Mouse (Mus musculus): ENCODE data around the gene Gap43.
"Not testable (repeated sequence)": the region's sequence is repeated elsewhere in the genome, so short reads cannot be mapped to it uniquely, and the experiment has no call there.

Gap43 gene

DNA sequence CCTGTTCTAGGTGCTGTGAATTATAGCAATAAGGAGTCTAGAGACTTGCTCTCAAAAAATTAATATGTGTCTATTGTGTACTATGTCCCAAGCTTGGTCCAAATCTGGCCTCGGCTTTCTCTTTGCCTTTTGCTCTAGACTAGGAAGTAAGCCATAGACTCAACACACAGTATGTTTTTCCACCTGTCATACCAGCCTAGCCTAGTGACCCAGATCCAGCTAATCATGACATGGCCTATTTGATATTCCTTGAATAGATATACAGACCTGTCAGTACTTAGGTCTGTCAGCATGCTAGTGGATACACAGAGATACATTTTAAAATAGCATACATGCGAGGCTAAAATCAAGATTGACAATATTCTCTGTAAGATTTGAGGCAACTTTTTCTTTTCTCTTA lies 46.4 kb downstream of the Gap43 start:
- no peak for DNase-seq

DNA sequence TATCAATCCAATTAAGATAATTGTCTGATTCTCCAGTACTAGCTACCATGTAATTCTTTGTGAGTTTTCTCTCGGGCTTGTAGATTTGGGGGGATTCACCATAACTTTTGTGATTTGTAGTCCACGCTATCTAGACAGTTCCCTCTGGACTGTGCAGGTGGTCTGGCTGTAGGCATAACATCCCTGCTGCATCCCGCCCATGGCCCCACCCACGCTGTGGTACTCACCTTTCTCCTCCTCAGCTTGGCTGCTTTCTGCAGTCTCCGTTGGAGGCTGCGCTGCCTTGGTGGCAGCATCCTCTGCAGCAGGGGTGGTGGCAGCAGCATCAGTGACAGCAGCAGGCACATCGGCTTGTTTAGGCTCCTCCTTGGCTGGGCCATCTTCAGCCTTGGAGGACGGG lies 48.9 kb downstream of the Gap43 start:
- DNase-seq = no peak

GRCm38 (mm10) chr16:42284005-42284404 lies 56.4 kb downstream of the Gap43 start:
- DNase-seq = no peak

GRCm38 (mm10) chr16:42277713-42278112 lies 62.7 kb downstream of the Gap43 start:
- DNase-seq = no peak

DNA sequence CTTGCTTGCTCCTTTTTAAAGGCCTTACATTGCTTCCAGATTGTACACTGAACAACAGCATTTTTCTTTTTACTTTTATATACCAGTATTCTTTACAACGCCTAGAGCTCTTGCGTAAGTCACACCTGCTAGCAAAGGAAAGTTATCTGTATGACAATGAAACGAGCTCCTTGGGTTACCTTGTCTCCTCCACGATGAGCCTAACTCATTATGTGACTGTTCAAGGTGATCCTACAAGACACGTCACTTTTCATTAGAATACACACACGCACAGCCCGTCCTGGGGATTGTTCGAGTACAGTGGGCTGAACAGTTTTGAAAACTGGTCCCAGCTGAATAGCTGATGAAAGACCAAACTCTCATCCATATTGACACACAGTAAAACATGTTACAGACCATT lies 63.2 kb downstream of the Gap43 start:
- no peak for DNase-seq

DNA sequence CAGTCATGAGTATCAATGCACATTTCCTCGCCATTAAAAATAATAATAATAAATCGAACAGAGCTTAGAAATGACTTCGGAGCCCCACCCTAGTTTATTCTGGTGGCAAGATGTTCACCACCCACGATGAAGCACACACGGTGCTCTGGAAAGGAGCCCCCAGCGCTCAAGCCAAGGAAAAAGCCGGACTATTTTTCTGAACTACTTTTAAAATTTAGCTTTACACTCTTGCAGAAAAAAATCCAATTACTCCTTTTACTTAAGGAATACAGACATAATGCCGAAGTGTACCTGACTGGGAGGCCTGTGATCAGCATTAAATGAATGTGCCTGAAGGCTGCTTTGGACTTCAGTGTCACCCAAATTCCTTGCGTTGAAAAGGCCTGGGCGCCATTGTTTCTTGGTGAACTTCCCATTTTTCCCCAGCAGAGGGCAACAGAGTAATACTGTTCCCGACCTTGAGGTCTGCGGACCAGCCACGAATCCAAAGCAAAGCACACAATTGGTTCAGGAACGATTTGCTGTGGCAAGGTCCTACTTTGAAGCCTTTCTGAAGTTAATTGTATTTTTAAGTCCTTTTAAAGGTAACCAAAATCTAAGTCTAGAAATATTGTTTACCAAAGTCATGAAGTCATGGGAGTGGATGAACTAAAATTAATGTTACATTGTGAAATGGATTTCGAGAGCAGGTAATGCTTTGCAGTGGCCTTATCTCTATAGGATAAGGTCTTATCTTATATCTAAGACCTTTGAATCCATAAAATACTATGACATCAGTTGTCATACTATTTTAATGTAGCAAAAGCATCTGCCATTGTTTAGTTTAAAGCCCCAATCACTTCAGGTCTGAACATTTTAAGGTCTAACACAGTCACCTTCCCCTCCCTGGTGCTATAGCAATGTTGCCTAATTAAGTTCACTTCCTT lies 64.0 kb downstream of the Gap43 start:
- DNase-seq = peak; percentile 67

- DNase-seq = no peak
Measured at GRCm38 (mm10) chr16:42275518-42276215, 64.8 kb downstream of the Gap43 start.

GRCm38 (mm10) chr16:42271213-42271612 lies 69.2 kb downstream of the Gap43 start:
- no peak for DNase-seq

- DNase-seq = no peak
Measured at GRCm38 (mm10) chr16:42269587-42269967, 70.9 kb downstream of the Gap43 start.

DNA sequence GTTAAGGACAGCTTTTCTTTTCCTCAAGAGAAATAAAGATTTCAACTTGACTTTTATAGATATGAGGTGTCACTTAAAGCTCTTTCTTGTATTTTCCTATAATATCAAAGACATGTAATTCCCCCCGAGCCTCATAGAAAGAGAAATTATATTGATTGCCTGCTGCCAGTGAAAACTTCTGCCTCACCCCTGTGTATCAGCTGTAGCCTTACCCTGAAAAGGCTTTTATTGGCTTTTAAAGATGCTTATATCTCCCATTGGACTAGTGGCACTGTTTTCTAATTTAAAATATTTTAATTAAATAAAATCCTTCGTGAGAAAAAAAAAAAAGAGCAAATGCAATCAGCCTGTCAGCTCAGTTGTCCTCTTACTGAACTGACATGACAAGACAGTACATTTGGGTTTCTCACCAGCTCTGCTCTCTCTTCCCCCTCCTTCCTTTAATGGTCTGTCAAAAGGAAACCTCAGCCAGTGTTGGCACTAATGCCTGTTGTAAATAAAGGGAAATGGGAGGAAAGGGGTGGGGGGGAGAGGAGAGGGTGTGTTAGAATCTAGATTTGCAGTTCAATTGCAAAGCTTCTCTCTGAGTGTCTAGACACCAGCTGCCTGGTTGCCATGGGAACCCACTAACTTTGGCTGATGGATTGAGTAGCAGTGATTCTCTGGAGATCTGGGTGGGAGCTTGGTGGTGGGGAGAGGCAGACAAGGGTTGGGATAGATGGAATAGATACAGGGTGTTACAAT lies 71.4 kb downstream of the Gap43 start:
- DNase-seq = no peak

- no peak for DNase-seq
Measured at GRCm38 (mm10) chr16:42265185-42265584, 75.3 kb downstream of the Gap43 start.

- no peak for DNase-seq
Measured at GRCm38 (mm10) chr16:42262935-42263542, 77.4 kb downstream of the Gap43 start.

DNA sequence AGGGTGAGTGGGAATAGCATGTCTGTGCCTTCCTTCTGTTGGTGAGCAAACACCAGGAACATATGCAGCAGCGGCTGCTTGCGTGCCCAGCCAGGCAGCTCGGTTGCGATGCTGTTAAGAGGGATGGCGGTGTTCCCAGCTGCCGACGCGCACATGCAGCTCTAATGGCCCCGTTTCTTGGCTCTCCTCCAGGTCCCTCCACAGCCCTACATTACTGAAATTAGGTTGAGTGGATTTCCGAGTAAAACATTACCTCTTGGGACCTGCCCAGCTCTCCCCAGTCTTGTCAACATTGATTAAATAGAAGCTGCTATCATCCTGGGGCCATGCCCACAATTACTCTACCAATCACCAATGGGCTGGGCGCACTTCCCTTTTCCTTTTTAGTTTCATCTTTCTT lies 84.8 kb downstream of the Gap43 start:
- DNase-seq = no peak

- DNase-seq = no peak
Measured at GRCm38 (mm10) chr16:42255222-42255621, 85.2 kb downstream of the Gap43 start.

DNA sequence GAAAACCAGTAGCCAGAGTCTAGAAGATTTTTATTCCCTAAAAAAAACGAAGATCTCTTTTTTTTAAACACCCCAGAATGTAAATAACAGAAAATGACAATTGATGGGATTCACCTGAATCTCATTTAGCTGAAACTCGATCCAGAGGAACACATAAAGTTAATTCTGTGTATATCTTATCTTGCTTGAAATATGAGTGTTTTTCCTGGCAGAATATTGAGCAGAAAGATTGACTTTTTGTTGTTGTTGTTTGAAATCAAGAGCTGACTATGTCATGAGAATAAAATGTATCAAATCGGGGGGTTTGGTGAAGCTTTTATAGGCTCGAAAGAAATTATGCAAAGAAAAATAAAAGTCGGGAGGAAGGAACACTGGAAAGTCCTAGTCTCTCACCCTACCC lies 88.2 kb downstream of the Gap43 start:
- no peak for DNase-seq

GRCm38 (mm10) chr16:42244121-42244520 lies 96.3 kb downstream of the Gap43 start:
- DNase-seq = not testable (repeated sequence)

DNA sequence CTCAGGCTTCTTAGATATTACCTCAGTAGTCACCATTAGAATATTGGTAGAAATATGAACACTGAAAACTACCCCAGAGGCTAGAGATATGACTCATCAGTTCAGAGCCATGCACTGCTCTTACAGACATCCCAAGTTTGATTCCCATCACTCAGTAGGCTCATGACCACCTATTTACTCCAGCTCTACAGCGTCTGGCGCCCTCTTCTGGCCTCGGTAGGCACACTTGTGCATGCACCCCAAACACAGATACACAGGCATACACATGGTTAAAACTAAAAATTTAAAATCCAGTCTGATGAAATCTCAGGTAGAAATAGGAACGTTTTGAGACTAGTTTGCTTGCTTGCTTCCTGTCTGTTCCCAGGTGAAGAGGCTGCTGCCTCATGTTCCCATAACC lies 109.1 kb downstream of the Gap43 start:
- DNase-seq = no peak

Measured in kidney, adult 18-20 months (tissue).